Comparison of ENCODE assay signal across 8 mouse cellular contexts in the genomic region with DNA sequence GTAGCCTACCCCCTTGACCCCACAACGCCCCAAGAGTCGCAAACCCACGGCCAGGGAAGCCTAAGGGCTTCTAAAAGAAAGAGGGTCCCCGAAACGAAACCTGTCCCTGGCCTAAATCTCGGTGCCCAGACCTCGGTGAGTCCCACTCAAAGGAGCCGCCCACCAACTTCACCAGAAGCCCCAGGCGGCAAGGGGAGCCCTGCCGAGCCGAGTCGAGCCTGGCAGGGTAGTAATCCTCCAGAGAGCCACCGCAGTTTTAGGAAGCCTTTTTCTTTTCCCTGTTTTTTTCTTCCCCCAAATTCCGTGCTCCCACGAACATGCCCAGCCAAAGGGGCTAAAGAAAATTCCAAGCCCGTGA. TPM values are rescaled to one million over a fixed set of nuclear protein-coding genes. Genes with fewer than 3 reads are reported as not detected.
DNase-seq lines count a peak whose midpoint lies in the region; ATAC-seq and TF ChIP-seq lines count a peak whose summit lies in the region.

No protein-coding gene starts in this region.

- H3K4me1 ChIP-seq in embryonic facial prominence, embryonic 14.5 days (ENCODE audit: control insufficient read depth, insufficient read depth, low read length), result 0 out of 2 replicates have a peak, but pooled peaks cover 3% of the 10 kb centered on the region
- H3K4me1 ChIP-seq in limb, embryonic 10.5 days, result peaks cover 66% of the 10 kb centered on the region
- peaks cover 61% of the 10 kb centered on the region for H3K4me1 ChIP-seq in neural tube, embryonic 13.5 days (replicated peaks)

- peak overlapping the region; percentile 94 for H3K4me3 ChIP-seq in left cerebral cortex, adult 2 months
- peak overlapping the region; percentile 83 for H3K4me3 ChIP-seq in embryonic facial prominence, embryonic 14.5 days (ENCODE audit: low read depth, low read length)
- peak overlapping the region; percentile 81 for H3K4me3 ChIP-seq in limb, embryonic 10.5 days
- peak overlapping the region; percentile 72 for H3K4me3 ChIP-seq in neural tube, embryonic 13.5 days

- under 1% methylated on average over 16 of the region's 16 CpGs for WGBS in embryonic facial prominence, embryonic 14.5 days
- WGBS in limb, embryonic 10.5 days, result under 1% methylated on average over 16 of the region's 16 CpGs
- WGBS in neural tube, embryonic 13.5 days, result under 1% methylated on average over 16 of the region's 16 CpGs

- peak overlapping the region; percentile 96 for H3K9ac ChIP-seq in embryonic facial prominence, embryonic 14.5 days (ENCODE audit: low read depth, low read length)
- peak overlapping the region; percentile 73 for H3K9ac ChIP-seq in neural tube, embryonic 13.5 days

- peaks cover 47% of the 10 kb centered on the region for H3K27me3 ChIP-seq in embryonic facial prominence, embryonic 14.5 days (replicated peaks; ENCODE audit: control insufficient read depth, insufficient read depth, low read length)
- H3K27me3 ChIP-seq in limb, embryonic 10.5 days (ENCODE audit: low read depth, poor library complexity, severe bottlenecking), result peaks cover 70% of the 10 kb centered on the region
- peaks cover 74% of the 10 kb centered on the region for H3K27me3 ChIP-seq in neural tube, embryonic 13.5 days

- intact Hi-C loops in left cerebral cortex, adult 2 months (cut with DNase I), result loop anchor here (10.0 kb wide), 1 partner anchor 849 kb away; no protein-coding TSS in a partner anchor
- intact Hi-C loops in left cerebral cortex, postnatal 10 days (cut with DNase I), result loop anchor here (5.0 kb wide), 2 partner anchors 726 to 1011 kb away; no protein-coding TSS in a partner anchor

- no peak for TF ChIP-seq CTCF in left cerebral cortex, adult 2 months (IDR thresholded peaks at IDR 0.05)

- H3K27ac ChIP-seq in left cerebral cortex, adult 2 months, result peak overlapping the region; percentile 99
- H3K27ac ChIP-seq in embryonic facial prominence, embryonic 14.5 days (replicated peaks; ENCODE audit: low read depth, low read length), result peak overlapping the region; percentile 95
- peak overlapping the region; percentile 95 for H3K27ac ChIP-seq in limb, embryonic 10.5 days
- H3K27ac ChIP-seq in neural tube, embryonic 13.5 days (replicated peaks), result peak overlapping the region; percentile 81; the same call in 1 of the 2 replicates

- ATAC-seq in embryonic facial prominence, embryonic 14.5 days (ENCODE audit: low read depth), result no peak
- ATAC-seq in neural tube, embryonic 13.5 days (ENCODE audit: low read depth), result no peak
- no peak for ATAC-seq in activated CD4-positive, CD25-positive, alpha-beta regulatory T cell, adult 4 months

- H3K9me3 ChIP-seq in embryonic facial prominence, embryonic 14.5 days (ENCODE audit: control insufficient read depth, low read length), result no peaks in the 10 kb centered on the region
- H3K9me3 ChIP-seq in limb, embryonic 10.5 days (replicated peaks), result no peaks in the 10 kb centered on the region
- H3K9me3 ChIP-seq in neural tube, embryonic 13.5 days, result no peaks in the 10 kb centered on the region

- H3K36me3 ChIP-seq in embryonic facial prominence, embryonic 14.5 days (ENCODE audit: control insufficient read depth, insufficient read depth, low read length), result no peaks in the 10 kb centered on the region
- no peaks in the 10 kb centered on the region for H3K36me3 ChIP-seq in limb, embryonic 10.5 days
- H3K36me3 ChIP-seq in neural tube, embryonic 13.5 days, result no peaks in the 10 kb centered on the region

- no peak for DNase-seq in left cerebral cortex, adult 2 months (ENCODE audit: extremely low spot score in 1 of 2, low spot score in 2 of 2)
- no peak for DNase-seq in left cerebral cortex, postnatal 10 days (ENCODE audit: extremely low spot score in 1 of 2, low spot score in 2 of 2)
- DNase-seq in embryonic facial prominence, embryonic 14.5 days (ENCODE audit: low spot score), result peak; percentile 66
- no peak for DNase-seq in limb, embryonic 10.5 days (ENCODE audit: low spot score)
- DNase-seq in cerebellum, postnatal 25 days, result no peak
- DNase-seq in yolk sac, embryonic 10.5 days (ENCODE audit: low spot score), result no peak

- H3K4me2 ChIP-seq in embryonic facial prominence, embryonic 14.5 days (ENCODE audit: low read depth, low read length), result peak overlapping the region; percentile 76
- H3K4me2 ChIP-seq in neural tube, embryonic 13.5 days, result peak overlapping the region; percentile 96

RNA-seq across cellular contexts. Expression of a gene that starts 4.9 kb away (rescaled TPM):
- 10 to 100 TPM; 80.2 to 91.0 TPM for total RNA-seq in left cerebral cortex, adult 2 months (2021)
- total RNA-seq in left cerebral cortex, postnatal 10 days (2021), result 100 to 1,000 TPM; 117 to 138 TPM
- 13.6 and 16.0 TPM in 2 replicates for polyA plus RNA-seq in embryonic facial prominence, embryonic 14.5 days (2014; fragmentation: Nextera tagmentation; extraction: Ambion mirVana)
- 1.1 and 2.2 TPM in 2 replicates for polyA plus RNA-seq in limb, embryonic 10.5 days (2016; fragmentation: Nextera tagmentation; extraction: Ambion mirVana)
- 1.9 and 3.8 TPM in 2 replicates for polyA plus RNA-seq in neural tube, embryonic 13.5 days (2015; fragmentation: Nextera tagmentation; extraction: Ambion mirVana)
- under 1 TPM; 0.09 to 0.13 TPM for polyA plus RNA-seq in activated CD4-positive, CD25-positive, alpha-beta regulatory T cell, adult 4 months (2017; shearing (Covaris generic))
